Mouse (Mus musculus) stomach, postnatal 0 days (tissue): ENCODE results near the gene Tyk2.

ENCODE experiments used
- CTCF ChIP-seq: IDR thresholded peaks from 2 replicates; pipeline ENCODE4 v1.5.1; 2016; ENCODE audit warnings: antibody characterized with exemption, low read depth, mild to moderate bottlenecking, moderate library complexity
- EP300 ChIP-seq: optimal IDR thresholded peaks from 2 replicates; pipeline ENCODE3; 2016; ENCODE audit warnings: antibody characterized with exemption

GRCm38 (mm10) chr9:21121483-21121882 lies 9.6 kb downstream of the Tyk2 start:
- TF ChIP-seq CTCF (no peak), EP300 (no peak)
